Mouse (Mus musculus) testis, postnatal 14 days (tissue): ENCODE measurements at regions not wholly inside any gene's neighbourhood (a gene's known extent, or its start where the extent isn't known, plus 50 kb on each side); places are given as distances from the start of the nearest gene placed in this dataset.

Experiments
- DNase-seq: peaks from one replicate; pipeline ENCODE4 v3.0.0; 2021; ENCODE audit warnings: low spot score

DNA sequence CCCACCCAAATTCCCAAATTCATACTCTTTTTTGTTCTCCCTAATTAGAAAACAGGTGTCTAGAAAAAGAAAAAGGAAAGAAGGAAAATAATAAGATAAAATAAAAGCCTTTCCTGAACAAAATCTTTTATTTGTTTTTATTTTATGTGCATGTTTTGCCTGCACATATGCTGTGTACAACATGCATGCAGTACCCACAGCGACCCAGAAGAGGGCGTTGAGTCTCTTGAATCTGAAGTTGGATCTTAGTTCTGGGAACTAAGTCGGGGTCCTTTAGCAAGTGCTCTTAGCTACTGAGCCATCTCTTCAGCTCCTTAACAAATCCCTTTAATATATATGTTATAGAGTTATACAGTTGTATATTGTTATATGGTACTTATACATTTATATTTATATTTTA lies 206.0 kb upstream of the Clint1 start:
- no peak for DNase-seq

DNA sequence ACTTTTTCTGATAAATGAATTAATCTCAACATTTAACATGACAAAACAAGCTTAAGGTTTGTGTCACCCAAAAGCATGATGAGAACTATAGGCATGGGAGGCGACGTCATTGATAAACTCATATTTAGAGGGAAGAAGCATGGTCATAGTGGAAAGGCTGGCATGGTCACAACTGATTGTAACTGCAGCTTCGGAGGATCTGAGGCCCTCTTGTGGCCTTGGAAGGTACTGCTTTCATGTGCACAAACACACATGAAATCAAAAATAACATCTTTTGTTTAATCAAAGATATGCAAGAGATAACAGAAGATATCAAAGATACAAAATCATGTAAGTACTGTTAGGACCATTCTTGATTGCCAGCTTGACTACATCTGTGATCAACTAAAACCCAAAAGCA lies 204.0 kb upstream of the Clint1 start:
- no peak for DNase-seq

DNA sequence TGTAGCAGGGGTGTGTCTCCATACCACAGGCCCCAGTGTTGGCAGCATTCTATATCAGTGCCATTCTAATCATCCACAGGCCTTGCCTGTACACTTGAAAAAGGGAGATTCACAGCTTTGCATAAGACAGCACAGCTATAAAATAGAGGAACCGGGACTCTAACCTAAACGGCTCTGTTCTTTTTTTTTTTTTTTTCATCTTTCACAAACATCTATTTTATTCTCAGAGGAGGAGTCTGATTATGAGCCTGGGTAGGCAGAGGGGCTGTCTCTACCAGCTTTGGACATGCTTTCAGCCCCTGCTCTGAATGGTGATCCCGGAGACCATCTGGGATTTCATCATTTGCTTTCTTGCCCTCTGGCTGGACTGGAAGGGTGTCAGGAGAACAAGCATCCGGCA lies 195.6 kb upstream of the Clint1 start:
- DNase-seq, result no peak

DNA sequence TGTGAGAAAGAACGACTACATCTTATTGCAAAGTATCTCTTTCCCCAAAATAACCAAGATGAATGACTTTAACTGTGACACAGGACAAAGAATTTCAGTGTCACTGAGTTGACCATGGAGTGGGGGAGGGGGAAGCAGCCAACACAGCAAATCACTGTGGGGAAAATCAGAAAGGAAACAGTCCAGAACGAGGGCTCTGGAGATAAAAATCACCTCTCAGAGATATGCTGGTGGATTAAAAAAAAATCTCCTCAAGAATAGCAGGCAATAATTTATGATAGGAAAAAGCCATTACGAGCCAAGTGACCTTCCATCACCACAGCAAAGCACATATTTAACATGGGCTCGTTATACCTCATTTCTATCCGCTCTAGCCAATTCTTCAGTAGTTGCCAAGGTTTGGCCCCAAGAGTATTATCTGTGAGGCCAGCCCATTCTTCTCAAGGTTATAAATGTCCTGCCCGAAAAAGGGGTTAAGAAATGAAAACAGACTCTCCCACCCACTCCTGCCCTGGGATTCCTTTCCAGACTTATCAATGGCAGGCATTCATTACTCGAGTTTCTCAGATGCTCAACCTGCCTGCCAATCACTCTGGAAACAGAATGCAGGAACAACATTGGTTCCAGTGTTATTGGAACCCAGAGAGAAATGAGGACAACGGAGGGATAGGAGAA lies 181.6 kb upstream of the Clint1 start:
- DNase-seq, result no peak

DNA sequence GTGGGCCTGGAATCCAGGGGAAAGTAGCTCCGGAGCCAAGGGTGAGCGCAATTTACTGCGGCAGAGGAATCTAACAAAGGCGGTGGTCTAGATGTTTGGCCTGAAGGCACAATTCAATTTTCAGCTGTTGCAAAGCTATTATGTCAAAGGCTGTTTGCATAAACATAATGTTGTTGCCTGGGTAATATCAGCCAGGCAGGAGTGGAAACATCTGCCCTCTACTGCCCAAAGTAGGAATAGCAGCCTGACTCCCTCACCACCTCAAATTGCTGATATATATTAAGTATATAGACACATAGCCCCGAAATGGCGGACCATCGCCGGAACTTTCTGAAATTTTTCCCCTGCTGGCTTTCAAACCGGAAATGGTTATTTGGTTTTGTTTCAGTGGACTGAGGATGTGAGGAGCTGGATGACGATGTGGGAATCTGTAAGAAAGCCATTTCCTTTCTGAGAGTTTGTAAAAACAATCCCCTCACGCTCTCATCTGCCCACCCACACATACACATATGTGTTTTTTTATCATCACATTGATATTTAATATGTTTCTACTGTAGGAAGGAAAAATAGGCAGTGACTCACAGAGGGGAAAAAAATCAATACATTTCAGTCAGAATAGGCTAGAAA lies 173.1 kb upstream of the Clint1 start:
- DNase-seq, result peak; percentile 33

DNA sequence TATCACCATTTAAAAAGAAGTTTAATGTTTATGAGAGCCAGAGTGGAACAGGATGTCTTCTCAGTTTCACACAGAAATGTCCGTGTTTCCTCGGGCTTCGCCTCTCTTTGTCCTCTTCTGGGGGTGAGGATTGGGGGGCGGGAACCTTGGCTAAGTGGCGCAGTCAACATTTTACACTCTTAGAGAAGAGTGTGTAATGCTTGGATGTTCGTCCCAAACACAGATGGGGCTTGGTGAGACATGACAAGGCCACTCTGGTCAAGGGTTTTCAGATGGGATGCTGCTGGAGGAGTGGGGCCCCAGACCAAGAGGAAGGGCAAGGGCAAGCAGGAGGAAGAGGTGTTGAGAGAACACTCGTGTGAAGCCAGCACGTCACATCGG lies 172.6 kb upstream of the Clint1 start:
- no peak for DNase-seq

DNA sequence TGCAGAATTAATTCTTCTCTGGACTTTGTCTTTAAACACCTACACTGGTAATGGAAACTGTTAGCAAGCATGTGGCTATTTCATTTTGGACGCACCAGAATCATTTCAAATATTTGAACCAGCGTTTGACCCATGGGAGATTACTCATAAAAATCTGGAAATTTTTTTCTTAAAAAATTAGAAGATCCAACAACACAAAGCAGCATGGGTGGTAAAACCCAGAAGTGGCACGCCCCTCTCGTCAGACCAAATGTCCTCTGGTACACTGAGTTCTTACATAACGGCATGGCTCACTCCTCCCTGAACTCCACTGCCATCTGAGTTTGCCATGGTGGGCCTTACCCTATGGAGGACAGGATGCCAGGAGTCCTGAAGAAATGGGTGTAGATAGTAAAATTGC lies 166.3 kb upstream of the Clint1 start:
- DNase-seq, result no peak

DNA sequence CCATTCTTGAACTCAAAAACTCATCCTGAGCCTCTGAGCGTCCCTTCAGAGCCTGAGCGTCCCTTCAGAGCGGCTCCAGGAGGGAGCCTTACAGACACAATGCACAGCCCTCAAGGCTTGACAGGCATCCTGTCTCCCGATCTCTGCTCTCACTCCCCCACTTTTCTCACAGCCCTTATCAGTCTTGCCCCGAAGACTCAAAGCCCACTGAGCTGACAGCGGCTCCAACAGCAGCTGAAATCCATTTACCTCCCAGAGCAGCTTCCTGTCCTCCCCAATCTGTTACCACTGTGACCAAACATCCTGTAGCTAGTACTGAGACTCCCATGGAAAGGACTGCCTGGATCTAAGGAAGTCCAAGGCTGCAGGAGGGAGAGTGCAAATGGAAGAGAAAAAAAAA lies 158.6 kb upstream of the Clint1 start:
- DNase-seq, result no peak

DNA sequence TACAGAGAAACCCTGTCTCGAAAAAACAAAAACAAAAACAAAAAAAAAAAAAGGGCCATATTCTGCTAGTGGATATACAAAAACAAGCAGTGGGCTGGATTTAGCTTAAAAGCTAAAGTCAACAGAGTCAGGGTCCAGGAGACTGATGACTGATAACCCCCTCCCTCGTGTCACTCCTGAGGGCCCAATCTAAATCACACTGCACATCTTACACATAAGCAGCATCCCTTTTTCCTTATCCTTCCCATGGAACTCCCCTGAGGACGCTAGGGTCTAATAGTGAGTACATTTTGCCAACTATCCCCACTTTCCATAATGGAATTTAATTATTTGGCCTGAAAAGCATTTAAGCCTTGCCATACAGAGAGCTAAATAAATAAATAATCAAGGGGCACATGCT lies 150.3 kb upstream of the Clint1 start:
- DNase-seq, result no peak

DNA sequence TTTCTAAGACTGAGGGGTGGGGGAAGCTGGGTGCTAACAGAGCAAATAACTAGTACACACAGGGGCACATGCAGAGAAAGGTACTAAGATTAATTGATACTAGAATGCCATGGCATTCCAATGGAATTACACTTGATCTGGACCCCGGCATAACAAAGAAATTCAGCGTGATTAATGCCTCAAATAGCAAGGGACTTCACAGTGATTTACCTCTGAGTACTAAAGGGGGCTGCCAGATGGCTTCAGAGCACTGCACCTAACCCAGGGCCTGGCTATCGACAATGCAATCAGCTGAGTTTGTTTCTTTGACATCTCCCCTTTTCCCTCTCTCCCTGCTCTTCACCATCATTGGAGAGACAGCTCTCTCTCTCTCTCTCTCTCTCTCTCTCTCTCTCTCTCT lies 148.9 kb upstream of the Clint1 start:
- no peak for DNase-seq

DNA sequence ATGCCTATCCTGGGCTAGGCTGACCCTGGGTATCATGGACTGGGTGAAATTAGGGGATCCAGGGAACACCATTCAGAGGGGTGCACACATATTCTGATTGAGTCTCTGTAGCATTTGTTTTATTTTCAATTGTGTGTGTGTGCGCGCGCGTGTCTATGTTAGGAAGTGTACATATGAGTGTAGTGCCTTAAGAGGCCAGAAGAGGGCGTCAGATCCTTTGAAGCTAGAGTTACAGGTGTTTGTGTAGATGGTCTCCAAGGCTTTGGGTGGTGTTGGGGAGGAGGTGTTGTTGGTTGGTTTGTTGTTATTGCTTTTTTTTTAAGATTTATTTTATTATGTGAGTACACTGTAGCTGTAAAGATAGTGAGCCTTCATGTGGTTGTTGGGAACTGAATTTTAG lies 147.4 kb upstream of the Clint1 start:
- DNase-seq, result no peak

DNA sequence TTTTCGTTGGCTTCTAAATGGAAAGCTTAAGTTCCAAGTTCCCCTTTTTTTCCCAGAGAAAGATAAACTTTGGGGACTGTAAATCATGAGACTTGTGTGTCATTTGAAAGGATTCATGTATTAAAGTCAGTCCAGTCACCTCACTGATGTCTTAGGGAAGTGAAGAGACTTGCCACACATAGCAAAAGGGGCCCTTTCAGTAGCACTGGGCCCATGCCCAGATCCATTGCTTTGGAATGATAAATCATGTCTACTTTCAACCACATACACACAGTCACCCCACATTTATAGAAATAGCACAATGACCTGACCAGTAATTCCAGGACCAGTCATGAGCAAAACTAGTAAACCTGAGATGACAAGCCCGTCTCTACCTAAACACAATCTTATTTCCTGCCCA lies 133.2 kb upstream of the Clint1 start:
- DNase-seq, result no peak

DNA sequence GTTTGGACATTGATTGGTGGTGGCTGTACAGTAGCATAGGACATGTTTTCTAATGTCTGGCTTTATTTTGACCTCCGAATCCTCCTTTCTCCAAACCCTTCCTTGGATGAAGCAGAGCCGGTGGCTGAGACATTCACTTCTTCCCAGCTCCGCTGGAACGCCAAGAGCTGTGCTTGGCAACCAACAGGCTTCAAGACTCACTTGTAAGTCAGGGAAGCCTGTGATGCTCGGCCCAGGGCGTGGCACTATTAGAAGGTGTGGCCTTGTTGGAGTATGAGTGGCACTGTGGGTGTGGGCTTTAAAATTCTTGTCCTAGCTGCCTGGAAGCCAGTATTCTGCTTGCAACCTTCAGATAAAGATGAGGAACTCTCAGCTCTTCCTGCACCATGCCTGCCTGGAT lies 132.0 kb upstream of the Clint1 start:
- no peak for DNase-seq

DNA sequence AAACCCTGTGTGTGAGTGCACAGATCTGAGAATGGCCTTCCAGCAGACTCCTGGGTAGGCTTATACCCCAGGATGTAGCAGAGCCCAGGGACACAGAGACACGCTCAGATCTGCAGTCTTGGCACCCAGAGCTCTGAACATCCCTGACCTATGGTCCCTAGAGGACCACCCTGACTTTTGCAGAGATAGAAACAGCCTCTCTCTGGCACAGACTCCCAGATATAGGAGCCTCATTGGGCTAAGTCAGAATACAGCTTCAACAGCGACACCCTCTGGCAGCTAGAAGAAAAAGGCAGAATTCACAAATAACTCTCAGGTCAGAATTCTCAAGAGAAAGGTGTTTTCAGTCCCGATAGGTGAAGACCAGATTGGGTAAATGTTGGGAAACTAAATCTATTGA lies 115.3 kb upstream of the Clint1 start:
- DNase-seq, result peak; percentile 68

DNA sequence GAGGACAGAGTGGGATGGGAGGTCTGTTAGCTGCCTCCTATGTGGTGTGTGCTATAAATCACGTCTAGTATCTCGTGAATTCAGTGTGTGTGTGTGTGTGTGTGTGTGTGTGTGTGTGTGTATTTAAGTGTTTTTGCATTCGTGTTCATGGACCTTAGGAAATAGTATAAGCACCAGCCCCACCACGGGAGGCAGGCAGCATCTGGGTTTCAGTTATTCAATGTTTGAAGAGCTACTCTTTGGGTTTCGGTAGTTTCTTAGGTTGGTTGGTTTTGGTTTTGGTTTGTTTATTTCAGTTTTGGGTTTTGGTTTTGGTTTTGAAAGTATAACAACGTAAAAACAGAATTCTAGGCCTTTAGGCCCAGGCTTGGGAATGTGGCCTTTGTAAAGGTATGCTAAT lies 113.5 kb upstream of the Clint1 start:
- no peak for DNase-seq

DNA sequence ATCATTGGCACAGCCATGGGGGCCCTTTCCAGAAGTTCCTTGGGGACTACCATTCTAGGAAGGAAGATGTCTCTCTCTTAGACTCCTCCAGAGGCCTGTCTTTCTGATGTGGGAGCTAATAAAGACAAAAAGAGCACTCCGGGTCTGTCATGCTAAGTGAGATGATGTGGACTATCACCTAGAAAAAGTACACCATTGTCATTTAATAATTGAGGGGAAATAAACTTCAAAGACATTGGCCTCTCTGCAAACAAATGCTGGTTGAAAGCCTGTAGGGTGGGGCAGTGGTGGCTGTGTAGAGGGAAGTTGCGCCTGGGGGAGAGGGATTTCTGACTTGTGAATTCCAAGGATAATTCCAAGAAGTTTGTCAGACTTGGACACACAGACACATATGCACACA lies 105.9 kb upstream of the Clint1 start:
- no peak for DNase-seq

DNA sequence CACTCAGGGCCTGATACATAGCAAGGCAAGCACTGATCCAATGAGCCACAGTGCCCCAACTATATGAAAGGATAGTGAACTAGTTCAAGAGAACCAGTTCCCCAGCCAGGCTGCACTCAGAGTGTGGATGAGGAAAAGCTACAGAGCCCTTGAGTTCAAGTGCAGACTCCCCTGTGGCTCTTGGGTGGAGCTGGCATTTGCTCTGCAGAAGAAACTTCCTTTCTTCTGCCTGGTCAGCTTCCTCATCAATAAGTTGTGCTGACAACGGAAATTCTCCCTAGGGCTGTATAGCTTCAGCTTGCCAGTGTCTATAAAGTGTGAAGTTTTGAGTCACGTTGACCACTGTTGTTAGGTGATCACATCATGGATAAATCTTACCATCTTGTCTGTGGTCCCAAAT lies 101.6 kb upstream of the Clint1 start:
- no peak for DNase-seq

DNA sequence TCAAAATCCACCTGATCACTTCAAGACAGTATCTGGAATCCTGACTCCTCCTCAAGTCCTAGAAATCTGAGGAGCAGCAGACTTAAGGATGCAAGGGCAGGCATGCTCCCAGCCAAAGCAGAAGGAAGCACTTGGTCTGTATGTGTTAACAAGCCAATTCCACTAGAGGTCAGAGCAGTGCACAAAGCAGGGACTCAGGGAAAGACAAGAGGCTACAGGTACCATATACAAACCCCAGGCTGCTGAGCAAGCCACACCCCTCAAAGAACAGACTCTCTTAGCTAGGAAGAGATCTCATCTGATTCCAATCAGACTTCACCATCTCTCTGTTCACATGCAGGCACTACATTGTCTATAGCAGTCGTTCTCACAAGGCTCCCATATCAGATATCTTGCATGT lies 99.6 kb upstream of the Clint1 start:
- DNase-seq, result no peak

DNA sequence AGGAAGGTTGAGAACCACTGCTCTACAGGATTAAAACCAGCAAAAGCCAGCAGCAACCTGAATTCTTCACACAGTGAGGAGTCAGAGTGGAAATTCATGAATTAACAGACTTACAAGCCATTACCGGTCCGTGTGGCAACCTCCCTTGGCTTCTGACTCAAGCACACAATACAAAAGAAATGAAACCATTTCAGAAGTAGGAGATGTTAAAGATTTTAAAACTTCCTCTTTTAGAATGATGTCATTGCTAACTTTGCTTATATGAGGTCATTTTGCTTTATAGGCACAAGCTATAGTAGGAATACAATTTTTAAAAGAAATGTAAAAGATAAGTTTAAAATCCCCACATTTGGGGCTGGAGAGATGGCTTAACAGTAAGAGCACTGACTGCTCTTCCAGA lies 99.1 kb upstream of the Clint1 start:
- no peak for DNase-seq

DNA sequence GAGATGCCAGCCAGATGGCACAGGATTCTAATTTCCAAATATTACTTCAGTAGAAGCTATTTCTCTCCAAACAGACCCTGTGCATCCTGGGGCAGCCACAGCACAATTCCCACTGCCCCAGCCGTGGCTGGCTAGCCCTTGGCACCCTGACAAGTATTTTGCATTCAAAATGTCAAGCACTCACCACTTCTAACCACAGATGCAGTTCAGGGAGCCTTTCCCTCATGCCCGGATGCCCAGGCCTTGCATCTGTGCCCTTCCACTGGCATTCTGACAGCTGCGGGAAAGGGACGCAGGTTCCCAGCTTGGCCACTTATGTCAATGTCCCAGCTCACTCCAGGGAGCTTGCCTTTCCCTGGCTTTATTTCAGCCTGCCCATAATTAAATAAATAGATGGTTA lies 84.8 kb upstream of the Clint1 start:
- DNase-seq, result no peak

DNA sequence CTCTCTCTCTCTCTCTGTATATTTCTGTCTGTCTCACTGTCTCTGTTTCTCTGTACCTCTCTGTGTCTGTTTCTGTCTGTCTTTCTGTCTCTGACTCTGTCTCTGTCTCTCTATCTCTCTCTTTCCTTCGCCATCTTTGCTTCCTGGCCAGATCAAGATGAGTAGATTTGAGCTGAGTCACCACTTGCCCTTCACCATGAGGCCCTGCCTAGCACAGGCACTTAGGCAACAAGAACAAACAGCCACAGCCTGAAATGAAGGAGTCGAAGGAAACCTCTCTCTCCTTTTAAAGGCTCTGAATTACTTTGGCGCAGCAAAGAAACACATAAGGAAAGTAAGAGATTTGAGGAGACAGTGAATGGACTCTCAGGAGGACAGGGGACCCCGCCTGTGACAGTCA lies 69.4 kb upstream of the Clint1 start:
- no peak for DNase-seq

DNA sequence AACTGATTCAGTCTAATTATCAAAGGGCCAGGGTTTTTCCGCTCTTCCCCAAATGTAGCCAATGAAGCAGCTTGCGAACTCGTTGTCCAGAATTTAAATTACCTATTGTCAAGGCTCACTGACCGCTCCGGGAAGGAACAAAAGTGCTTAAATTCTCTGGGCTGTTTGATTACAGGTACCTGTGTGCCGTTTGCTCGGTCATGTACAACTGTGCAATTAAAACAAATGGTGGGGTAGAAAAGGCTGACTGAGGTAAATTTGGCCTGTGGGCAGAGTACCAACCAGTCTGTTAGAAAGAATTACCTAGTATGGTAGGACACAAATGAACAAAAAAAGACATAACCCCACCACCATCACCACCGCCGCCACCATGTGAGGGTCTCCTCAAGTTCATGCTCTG lies 66.0 kb upstream of the Clint1 start:
- no peak for DNase-seq

DNA sequence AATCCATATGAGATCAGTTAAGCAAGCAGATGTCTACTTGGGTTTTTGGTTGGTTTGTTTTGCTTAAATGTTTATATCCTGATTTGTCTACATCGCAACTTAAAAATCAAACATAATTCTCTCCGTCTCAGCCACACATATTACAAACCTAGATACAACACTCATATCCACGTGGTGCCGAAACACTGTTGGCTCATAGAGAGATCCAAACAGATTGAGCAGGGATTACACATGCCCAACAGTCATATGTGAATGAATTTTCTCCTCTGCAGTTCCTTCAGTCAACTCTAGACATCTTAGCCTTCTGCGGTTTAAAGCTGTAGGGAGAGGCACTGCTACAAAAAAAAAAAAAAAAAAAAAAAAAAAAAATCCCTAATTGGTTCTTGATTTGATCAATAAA lies 64.4 kb upstream of the Clint1 start:
- DNase-seq, result no peak

DNA sequence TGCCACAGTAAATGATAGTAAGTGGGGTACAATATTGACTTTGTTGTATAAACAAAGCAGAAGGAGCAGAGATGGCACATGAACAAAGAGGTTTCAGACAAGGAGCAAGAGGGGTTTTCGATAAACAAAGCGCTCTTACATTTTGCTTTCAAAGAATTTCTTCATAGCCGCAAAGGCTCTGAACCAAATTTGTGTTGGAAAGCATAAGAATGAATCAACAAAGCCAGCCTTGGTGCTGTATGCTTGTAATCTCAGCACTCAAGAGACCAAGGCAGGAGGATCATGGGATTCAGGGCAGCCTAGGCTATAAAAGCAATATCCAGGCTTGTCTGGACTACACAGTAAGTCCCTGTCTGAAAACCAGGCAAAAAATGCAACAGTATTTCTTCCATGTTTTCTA lies 62.0 kb upstream of the Clint1 start:
- no peak for DNase-seq

DNA sequence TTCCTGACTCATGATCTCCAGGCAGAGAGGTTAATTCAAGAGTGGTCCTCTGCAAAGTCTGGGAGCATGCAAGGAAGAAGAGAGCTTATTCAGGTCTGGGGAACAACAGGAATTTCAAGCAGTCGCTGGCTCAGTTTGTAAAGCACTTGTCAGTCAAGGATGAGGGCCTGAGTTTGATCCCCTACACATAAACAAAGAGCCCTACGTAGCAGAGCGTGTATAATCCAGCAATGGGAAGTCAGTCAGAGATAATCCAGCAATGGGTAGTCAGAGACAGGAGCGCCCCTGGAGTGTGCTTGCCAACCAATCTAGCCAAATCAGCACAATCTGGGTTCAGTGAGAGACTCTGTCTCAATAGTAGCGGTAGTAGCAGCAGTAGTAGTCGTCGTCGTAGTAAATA lies 61.3 kb upstream of the Clint1 start:
- no peak for DNase-seq
